Mouse (Mus musculus): ENCODE results near the gene H2al2a. TPM values are rescaled to one million over a fixed set of nuclear protein-coding genes. Genes with fewer than 3 reads are reported as not detected.
"Not testable (repeated sequence)": the region's sequence is repeated elsewhere in the genome, so short reads cannot be mapped to it uniquely, and the experiment has no call there.

Gene H2al2a
- polyA plus RNA-seq, 1 experiment from 2014 or later: not detected

GRCm38 (mm10) chr2:17984774-17985173, 12.0 kb downstream of the H2al2a start:
- H3K4me2 ChIP-seq (ENCODE audit: low read depth, low read length): no peak overlapping the region
- H3K36me3 ChIP-seq (ENCODE audit: control insufficient read depth, insufficient read depth, low read length): no peaks in the 10 kb centered on the region
- H3K9me3 ChIP-seq (ENCODE audit: control insufficient read depth, low read length): no peaks in the 10 kb centered on the region
- WGBS: 97% methylated on average over 3 of the region's 3 CpGs
- H3K27ac ChIP-seq (ENCODE audit: low read length): no peak overlapping the region
- no peak overlapping the region for H3K4me3 ChIP-seq (ENCODE audit: low read length)
- ATAC-seq: no peak
- H3K9ac ChIP-seq (ENCODE audit: low read depth, low read length): no peak overlapping the region
- H3K4me1 ChIP-seq (ENCODE audit: control insufficient read depth, insufficient read depth, low read length): no peaks in the 10 kb centered on the region
- H3K27me3 ChIP-seq (replicated peaks; ENCODE audit: control insufficient read depth, insufficient read depth, low read length): no peaks in the 10 kb centered on the region

GRCm38 (mm10) chr2:17982747-17983146, 14.0 kb downstream of the H2al2a start:
- H3K27ac ChIP-seq (ENCODE audit: low read length): no peak overlapping the region

GRCm38 (mm10) chr2:17978706-17979105, 18.1 kb downstream of the H2al2a start:
- Histone ChIP-seq H3K27ac (ENCODE audit: low read length) (no peak overlapping the region), H3K9me3 (ENCODE audit: control insufficient read depth, low read length) (no peaks in the 10 kb centered on the region), H3K27me3 (replicated peaks; ENCODE audit: control insufficient read depth, insufficient read depth, low read length) (no peaks in the 10 kb centered on the region), H3K4me3 (ENCODE audit: low read length) (no peak overlapping the region), H3K4me2 (ENCODE audit: low read depth, low read length) (no peak overlapping the region), H3K36me3 (ENCODE audit: control insufficient read depth, insufficient read depth, low read length) (no peaks in the 10 kb centered on the region), H3K9ac (ENCODE audit: low read depth, low read length) (no peak overlapping the region), H3K4me1 (ENCODE audit: control insufficient read depth, insufficient read depth, low read length) (no peaks in the 10 kb centered on the region)
- 93% methylated on average over 6 of the region's 6 CpGs for WGBS
- no peak for ATAC-seq

More at GRCm38 (mm10) chr2:17982747-17983146, 14.0 kb downstream of the H2al2a start:
- 96% methylated on average over 1 of the region's 1 CpGs for whole genome bisulfite sequencing
- Histone ChIP-seq H3K36me3 (ENCODE audit: control insufficient read depth, insufficient read depth, low read length) (no peaks in the 10 kb centered on the region), H3K4me3 (ENCODE audit: low read length) (no peak overlapping the region), H3K9ac (ENCODE audit: low read depth, low read length) (no peak overlapping the region), H3K9me3 (ENCODE audit: control insufficient read depth, low read length) (no peaks in the 10 kb centered on the region), H3K4me1 (ENCODE audit: control insufficient read depth, insufficient read depth, low read length) (no peaks in the 10 kb centered on the region), H3K27me3 (replicated peaks; ENCODE audit: control insufficient read depth, insufficient read depth, low read length) (no peaks in the 10 kb centered on the region), H3K4me2 (ENCODE audit: low read depth, low read length) (no peak overlapping the region)
- ATAC-seq: no peak

GRCm38 (mm10) chr2:17978251-17978650, 18.5 kb downstream of the H2al2a start:
- H3K4me3 ChIP-seq (ENCODE audit: low read length); H3K4me1 ChIP-seq (ENCODE audit: control insufficient read depth, insufficient read depth, low read length); H3K27ac ChIP-seq (ENCODE audit: low read length); H3K9ac ChIP-seq (ENCODE audit: low read depth, low read length); H3K4me2 ChIP-seq (ENCODE audit: low read depth, low read length); H3K9me3 ChIP-seq (ENCODE audit: control insufficient read depth, low read length); H3K27me3 ChIP-seq (replicated peaks; ENCODE audit: control insufficient read depth, insufficient read depth, low read length); H3K36me3 ChIP-seq (ENCODE audit: control insufficient read depth, insufficient read depth, low read length); ATAC-seq: not testable (repeated sequence)
- WGBS: 89% methylated on average over 7 of the region's 7 CpGs

GRCm38 (mm10) chr2:17977645-17978044, 19.1 kb downstream of the H2al2a start:
- H3K9ac ChIP-seq (ENCODE audit: low read depth, low read length); H3K36me3 ChIP-seq (ENCODE audit: control insufficient read depth, insufficient read depth, low read length); H3K27ac ChIP-seq (ENCODE audit: low read length); H3K4me1 ChIP-seq (ENCODE audit: control insufficient read depth, insufficient read depth, low read length); H3K4me2 ChIP-seq (ENCODE audit: low read depth, low read length); ATAC-seq; H3K9me3 ChIP-seq (ENCODE audit: control insufficient read depth, low read length); H3K27me3 ChIP-seq (replicated peaks; ENCODE audit: control insufficient read depth, insufficient read depth, low read length); H3K4me3 ChIP-seq (ENCODE audit: low read length): not testable (repeated sequence)

GRCm38 (mm10) chr2:17975601-17976327, 21.0 kb downstream of the H2al2a start:
- Histone ChIP-seq H3K4me2 (ENCODE audit: low read depth, low read length) (no peak overlapping the region), H3K9ac (ENCODE audit: low read depth, low read length) (no peak overlapping the region), H3K36me3 (ENCODE audit: control insufficient read depth, insufficient read depth, low read length) (no peaks in the 10 kb centered on the region), H3K27ac (ENCODE audit: low read length) (no peak overlapping the region), H3K9me3 (ENCODE audit: control insufficient read depth, low read length) (no peaks in the 10 kb centered on the region), H3K27me3 (replicated peaks; ENCODE audit: control insufficient read depth, insufficient read depth, low read length) (no peaks in the 10 kb centered on the region), H3K4me3 (ENCODE audit: low read length) (no peak overlapping the region), H3K4me1 (ENCODE audit: control insufficient read depth, insufficient read depth, low read length) (no peaks in the 10 kb centered on the region)
- 44% methylated on average over 4 of the region's 4 CpGs for WGBS
- ATAC-seq: no peak

GRCm38 (mm10) chr2:17973868-17974440, 22.8 kb downstream of the H2al2a start:
- H3K27ac ChIP-seq (ENCODE audit: low read length): no peak overlapping the region

GRCm38 (mm10) chr2:17973246-17973645, 23.5 kb downstream of the H2al2a start:
- Histone ChIP-seq H3K4me1 (ENCODE audit: control insufficient read depth, insufficient read depth, low read length) (no peaks in the 10 kb centered on the region), H3K27me3 (replicated peaks; ENCODE audit: control insufficient read depth, insufficient read depth, low read length) (no peaks in the 10 kb centered on the region), H3K9me3 (ENCODE audit: control insufficient read depth, low read length) (no peaks in the 10 kb centered on the region), H3K4me3 (ENCODE audit: low read length) (no peak overlapping the region), H3K9ac (ENCODE audit: low read depth, low read length) (no peak overlapping the region), H3K27ac (ENCODE audit: low read length) (no peak overlapping the region), H3K4me2 (ENCODE audit: low read depth, low read length) (no peak overlapping the region), H3K36me3 (ENCODE audit: control insufficient read depth, insufficient read depth, low read length) (no peaks in the 10 kb centered on the region)
- no peak for ATAC-seq
- 83% methylated on average over 5 of the region's 5 CpGs for whole genome bisulfite sequencing

More at GRCm38 (mm10) chr2:17973868-17974440, 22.8 kb downstream of the H2al2a start:
- no peak overlapping the region for H3K4me3 ChIP-seq (ENCODE audit: low read length)
- H3K36me3 ChIP-seq (ENCODE audit: control insufficient read depth, insufficient read depth, low read length): no peaks in the 10 kb centered on the region
- H3K4me2 ChIP-seq (ENCODE audit: low read depth, low read length): no peak overlapping the region
- no peak overlapping the region for H3K9ac ChIP-seq (ENCODE audit: low read depth, low read length)
- no peak for ATAC-seq
- no peaks in the 10 kb centered on the region for H3K9me3 ChIP-seq (ENCODE audit: control insufficient read depth, low read length)
- 31% methylated on average over 2 of the region's 2 CpGs for WGBS
- H3K4me1 ChIP-seq (ENCODE audit: control insufficient read depth, insufficient read depth, low read length): no peaks in the 10 kb centered on the region
- H3K27me3 ChIP-seq (replicated peaks; ENCODE audit: control insufficient read depth, insufficient read depth, low read length): no peaks in the 10 kb centered on the region

GRCm38 (mm10) chr2:17972843-17973242, 23.9 kb downstream of the H2al2a start:
- H3K27me3 ChIP-seq (replicated peaks; ENCODE audit: control insufficient read depth, insufficient read depth, low read length): no peaks in the 10 kb centered on the region
- ATAC-seq: no peak
- no peak overlapping the region for H3K4me3 ChIP-seq (ENCODE audit: low read length)
- no peaks in the 10 kb centered on the region for H3K36me3 ChIP-seq (ENCODE audit: control insufficient read depth, insufficient read depth, low read length)
- no peak overlapping the region for H3K27ac ChIP-seq (ENCODE audit: low read length)
- H3K4me1 ChIP-seq (ENCODE audit: control insufficient read depth, insufficient read depth, low read length): no peaks in the 10 kb centered on the region
- WGBS: 90% methylated on average over 2 of the region's 2 CpGs
- no peak overlapping the region for H3K4me2 ChIP-seq (ENCODE audit: low read depth, low read length)
- H3K9ac ChIP-seq (ENCODE audit: low read depth, low read length): no peak overlapping the region
- H3K9me3 ChIP-seq (ENCODE audit: control insufficient read depth, low read length): no peaks in the 10 kb centered on the region
